Mouse (Mus musculus) gastrocnemius, postnatal 14 days (tissue): ENCODE data around the gene Usp54. TPM values are rescaled to one million over a fixed set of nuclear protein-coding genes. Genes with fewer than 3 reads are reported as not detected.
A peak's percentile ranks its signal among the peaks of the same experiment; 100 is the strongest.

Experiments used
- DNase-seq: peaks from one replicate; pipeline ENCODE4 v3.0.0; 2021; ENCODE audit warnings: mixed read lengths
- intact Hi-C: fragments of 180-260 bp; cut with DNase I; formaldehyde crosslinking; loops from one replicate; pipeline ENCODE4 v1.15.1; 2025; ENCODE audit warnings: low total_unique reads
- long read RNA-seq, 2 experiments: library from polyadenylated mRNA; stranded (forward); transcript quantifications; one replicate each; pipeline ENCODE4 v2.0.0; 2021
- total RNA-seq, 2 experiments: library from RNA; stranded (reverse); gene quantifications; 2 replicates each; pipeline ENCODE4 v1.2.3; 2021

Gene Usp54
- total RNA-seq, result 10 to 100 TPM in 1 of 2 experiments, 1 to 10 TPM in 1; 4.4 to 11.2 TPM
- long read RNA-seq, experiment 1, partial matches to known transcripts, result 3 of 6 reads
- long read RNA-seq, experiment 1, other reads (novel, unspliced or antisense), result 3 of 6 reads
- long read RNA-seq, experiment 2, partial matches to known transcripts, result 4 of 5 reads
- long read RNA-seq, experiment 2, other reads (novel, unspliced or antisense), result 1 of 5 reads

- peak; percentile 98 for DNase-seq
- intact Hi-C loops, result no loop called here
These were observed at the start of gene Usp54 for GRCm38 (mm10) chr14:20640644-20641437. Gene Usp54, minus strand, starts transcription at chr14:20641063.

GRCm38 (mm10) chr14:20689009-20689408, 48.1 kb upstream of the Usp54 start:
- intact Hi-C loops, result no loop called here
- no peak for DNase-seq

- DNase-seq, result no peak
- intact Hi-C loops, result no loop called here
These were observed 45.7 kb upstream of the Usp54 start for GRCm38 (mm10) chr14:20686576-20686975.

- intact Hi-C loops, result no loop called here
- no peak for DNase-seq
These were observed 41.6 kb upstream of the Usp54 start for GRCm38 (mm10) chr14:20682498-20682897.

- intact Hi-C loops, result no loop called here
- no peak for DNase-seq
These were observed 40.9 kb upstream of the Usp54 start for GRCm38 (mm10) chr14:20681742-20682141.

- DNase-seq, result no peak
- intact Hi-C loops, result no loop called here
These were observed 37.0 kb upstream of the Usp54 start for GRCm38 (mm10) chr14:20677906-20678305.

GRCm38 (mm10) chr14:20674064-20674833, 33.4 kb upstream of the Usp54 start, which contains the start of gene Sec24c:
Gene Sec24c, plus strand, starts transcription at chr14:20674308.
- intact Hi-C loops, result no loop called here
- DNase-seq, result peak; percentile 99

GRCm38 (mm10) chr14:20673735-20674063, 32.8 kb upstream of the Usp54 start:
- intact Hi-C loops, result no loop called here
- no peak for DNase-seq

- DNase-seq, result peak; percentile 25
- intact Hi-C loops, result no loop called here
These were observed 32.1 kb upstream of the Usp54 start for GRCm38 (mm10) chr14:20672990-20673389.

- peak; percentile 77 for DNase-seq
- intact Hi-C loops, result no loop called here
These were observed 27.4 kb upstream of the Usp54 start, which contains the start of gene Synpo2l for GRCm38 (mm10) chr14:20668154-20668810. Gene Synpo2l, minus strand, starts transcription at chr14:20668354.

- intact Hi-C loops, result no loop called here
- no peak for DNase-seq
These were observed 26.6 kb upstream of the Usp54 start for GRCm38 (mm10) chr14:20667469-20667868.

- intact Hi-C loops, result loop anchor here (5.0 kb wide), 1 partner anchor 87 kb away; no protein-coding TSS in a partner anchor
These were observed 23.6 kb upstream of the Usp54 start for GRCm38 (mm10) chr14:20664436-20664835.

GRCm38 (mm10) chr14:20663601-20664000, 22.7 kb upstream of the Usp54 start:
- intact Hi-C loops, result loop anchor here (5.0 kb wide), 1 partner anchor 86 kb away; no protein-coding TSS in a partner anchor
- DNase-seq, result no peak

More at GRCm38 (mm10) chr14:20664436-20664835, 23.6 kb upstream of the Usp54 start:
- DNase-seq, result no peak

- DNase-seq, result no peak
- intact Hi-C loops, result loop anchor here (5.0 kb wide), 1 partner anchor 85 kb away; no protein-coding TSS in a partner anchor
These were observed 21.9 kb upstream of the Usp54 start for GRCm38 (mm10) chr14:20662740-20663139.

GRCm38 (mm10) chr14:20661661-20662331, 20.9 kb upstream of the Usp54 start:
- DNase-seq, result no peak
- intact Hi-C loops, result loop anchor here (5.0 kb wide), 1 partner anchor 84 kb away; no protein-coding TSS in a partner anchor

GRCm38 (mm10) chr14:20660827-20661660, 20.2 kb upstream of the Usp54 start:
- intact Hi-C loops, result loop anchor here (5.0 kb wide), 1 partner anchor 84 kb away; no protein-coding TSS in a partner anchor
- DNase-seq, result peak; percentile 94

GRCm38 (mm10) chr14:20659687-20660086, 18.8 kb upstream of the Usp54 start:
- intact Hi-C loops, result loop anchor here (5.0 kb wide), 1 partner anchor 82 kb away; no protein-coding TSS in a partner anchor
- no peak for DNase-seq

GRCm38 (mm10) chr14:20658902-20659301, 18.0 kb upstream of the Usp54 start:
- DNase-seq, result no peak
- intact Hi-C loops, result no loop called here
